Mouse (Mus musculus) small intestine, adult 2 months (tissue): Measurements from ENCODE around the gene Krtcap2. TPM values are rescaled to one million over a fixed set of nuclear protein-coding genes. Genes with fewer than 3 reads are reported as not detected.

Experiments
- H3K27ac ChIP-seq: fragments of 200-500 bp; 2 replicates; pipeline ENCODE4 v1.5.1; 2012; ENCODE audit warnings: low read depth, low read length, control low read depth, inconsistent platforms; ENCODE audit not compliant: insufficient read depth
- H3K27me3 ChIP-seq: fragments of 200-500 bp; 2 replicates; pipeline ENCODE4 v1.6.1; 2012; ENCODE audit warnings: mild to moderate bottlenecking, moderate library complexity, low read length, inconsistent platforms; ENCODE audit not compliant: control insufficient read depth, insufficient read depth
- H3K36me3 ChIP-seq: fragments of 200-500 bp; 2 replicates; pipeline ENCODE4 v1.6.1; 2012; ENCODE audit warnings: mild to moderate bottlenecking, low read length, control low read depth, inconsistent platforms; ENCODE audit not compliant: control insufficient read depth, insufficient read depth
- H3K4me1 ChIP-seq: fragments of 200-500 bp; 2 replicates; pipeline ENCODE4 v1.6.1; 2012; ENCODE audit warnings: low read length, inconsistent platforms, mixed read lengths; ENCODE audit not compliant: control insufficient read depth, insufficient read depth, insufficient read length
- H3K4me3 ChIP-seq: fragments of 200-500 bp; 2 replicates; pipeline ENCODE4 v1.5.1; 2012; ENCODE audit warnings: low read depth, mild to moderate bottlenecking, control low read depth, inconsistent platforms, low read length, moderate library complexity
- CTCF ChIP-seq: fragments of 200-500 bp; IDR thresholded peaks from 2 replicates; pipeline ENCODE4 v1.5.1; 2012; ENCODE audit warnings: low read depth, mild to moderate bottlenecking, control low read depth, inconsistent platforms, low read length, moderate library complexity, mixed read lengths; ENCODE audit not compliant: insufficient replicate concordance, insufficient read length; ENCODE audit errors: extremely low read depth
- POLR2A ChIP-seq: fragments of 200-500 bp; IDR thresholded peaks from 2 replicates; pipeline ENCODE4 v1.6.1; 2012; ENCODE audit warnings: low read depth, mild to moderate bottlenecking, control low read depth, inconsistent platforms, low read length, moderate library complexity
- WGBS: fragments of 180-500 bp; shearing (Covaris S2); methylation state at CpG from one replicate; pipeline ENCODE4 v1.1.7; 2018; 5-methylcytosine and 5-hydroxymethylcytosine counted together
- polyA plus RNA-seq: library from polyadenylated mRNA; depleted of rRNA; stranded (reverse); fragments of >200 nt; gene quantifications from 2 replicates; pipeline ENCODE4 v1.2.3, GENCODE M21; 2012; rRNA removed

The Krtcap2 gene
- polyA plus RNA-seq, result 120 and 182 TPM in 2 replicates

DNA sequence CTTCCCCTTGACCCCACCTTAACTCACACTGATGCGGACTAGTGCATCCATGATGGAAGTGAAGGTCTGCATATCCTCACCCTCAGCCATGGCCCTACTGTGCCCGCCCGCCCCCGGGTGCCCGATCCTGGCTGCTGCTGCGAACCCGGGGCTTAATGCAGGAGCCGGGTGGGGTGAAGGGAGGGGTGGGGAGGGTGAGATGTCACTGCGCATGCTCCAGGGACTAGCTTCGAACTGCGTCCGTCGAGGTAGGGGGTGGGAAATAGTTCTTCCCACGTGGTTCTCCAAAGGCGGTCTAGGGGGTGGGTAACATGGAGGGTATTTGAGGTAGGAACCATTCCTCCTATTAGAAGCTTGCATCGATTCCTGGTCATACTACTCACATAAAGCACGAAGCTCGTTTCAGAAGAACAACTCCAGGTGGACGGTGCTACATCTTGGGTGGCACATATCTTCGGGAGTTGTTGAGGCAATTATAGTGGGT, at the start of gene Krtcap2:
TSS of gene Krtcap2 (plus strand) at position 279 of the 484 bp plus-strand sequence.
- 4% methylated on average over 20 of the region's 20 CpGs for WGBS
- no peaks in the 10 kb centered on the region for H3K27me3 ChIP-seq
- peaks cover 13% of the 10 kb centered on the region for H3K4me1 ChIP-seq
- TF ChIP-seq CTCF (no peak; the same call in 1 of the 2 replicates), POLR2A (no peak)
- H3K4me3 ChIP-seq, result peak within 1 kb of the TSS; percentile 84
- H3K27ac ChIP-seq, result peak within 1 kb of the TSS; percentile 57
- H3K36me3 ChIP-seq, result peaks cover 6% of the 10 kb centered on the region; the same call in 1 of the 2 replicates

DNA sequence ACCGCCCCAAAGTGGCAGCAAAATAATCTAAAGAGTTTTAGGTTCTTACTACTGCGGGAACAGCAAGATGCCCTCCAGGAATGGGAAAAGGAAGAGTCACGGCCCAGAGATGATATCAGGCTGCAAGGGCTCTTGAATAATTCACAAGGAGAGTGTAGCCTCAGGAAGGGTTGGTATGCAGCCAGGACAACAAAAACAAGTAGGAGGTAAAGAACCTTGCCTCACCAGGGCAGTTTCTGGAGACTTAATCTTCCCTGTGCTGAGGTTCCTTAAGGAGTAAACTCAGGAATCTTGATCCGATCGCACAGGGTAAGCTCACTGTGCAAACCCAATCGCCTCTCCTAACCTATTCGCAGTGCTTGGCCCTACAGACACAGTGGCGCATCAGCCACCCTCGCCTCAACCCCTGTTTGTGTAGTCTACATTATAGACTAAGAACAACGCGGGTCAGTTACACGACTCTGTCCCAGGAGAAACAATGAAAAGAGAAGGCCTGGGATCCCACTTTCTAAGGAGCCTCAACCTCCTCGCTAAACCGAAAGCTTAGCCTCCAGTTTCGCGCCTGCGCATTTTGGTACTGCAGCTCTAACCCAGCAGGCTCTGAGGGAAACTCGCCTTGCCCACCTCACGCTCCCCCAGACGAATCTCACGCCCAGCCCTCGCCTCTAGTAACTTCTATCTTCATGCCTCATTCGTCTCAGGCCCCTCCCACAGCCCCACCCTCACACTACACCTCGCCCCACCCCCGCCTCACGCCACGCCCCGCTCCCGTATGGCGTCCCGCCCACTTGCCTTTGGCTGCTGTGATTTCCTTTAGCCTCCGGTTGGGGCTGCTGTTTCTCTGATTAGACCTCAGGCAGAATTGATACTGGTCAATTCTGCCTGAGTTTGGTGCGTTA, 49.5 kb upstream of the Krtcap2 start:
- 7% methylated on average over 33 of the region's 33 CpGs for WGBS

DNA sequence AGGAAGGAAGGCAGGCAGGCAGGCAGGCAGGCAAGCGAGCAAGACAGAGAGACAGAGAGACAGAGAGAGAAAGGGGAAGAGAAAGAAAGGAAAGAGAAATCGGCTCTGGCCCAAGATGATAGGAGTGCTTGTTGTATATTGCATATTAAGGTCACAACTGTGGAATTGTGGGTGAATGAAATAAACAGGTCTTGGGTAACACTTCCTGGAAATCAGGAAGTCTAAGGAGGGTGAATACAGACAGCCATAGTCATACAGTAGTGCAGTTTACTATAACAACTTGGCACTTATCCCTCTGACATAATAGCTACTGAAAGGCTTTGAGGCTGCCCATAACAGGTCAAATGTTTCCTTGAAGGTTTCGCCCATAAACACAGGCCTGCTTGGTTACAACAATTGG, 45.9 kb upstream of the Krtcap2 start:
- no peaks in the 10 kb centered on the region for H3K27me3 ChIP-seq
- 68% methylated on average over 3 of the region's 3 CpGs for WGBS

More for the DNA sequence above, 49.5 kb upstream of the Krtcap2 start:
- TF ChIP-seq CTCF (peak; percentile 51; the same call in 1 of the 2 replicates), POLR2A (peak; percentile 51; the same call in 1 of the 2 replicates)
- Histone ChIP-seq H3K4me3 (peak overlapping the region; percentile 61), H3K4me1 (peaks cover 5% of the 10 kb centered on the region; the same call in 1 of the 2 replicates), H3K27me3 (no peaks in the 10 kb centered on the region), H3K36me3 (no peaks in the 10 kb centered on the region), H3K27ac (peak overlapping the region; percentile 65)

DNA sequence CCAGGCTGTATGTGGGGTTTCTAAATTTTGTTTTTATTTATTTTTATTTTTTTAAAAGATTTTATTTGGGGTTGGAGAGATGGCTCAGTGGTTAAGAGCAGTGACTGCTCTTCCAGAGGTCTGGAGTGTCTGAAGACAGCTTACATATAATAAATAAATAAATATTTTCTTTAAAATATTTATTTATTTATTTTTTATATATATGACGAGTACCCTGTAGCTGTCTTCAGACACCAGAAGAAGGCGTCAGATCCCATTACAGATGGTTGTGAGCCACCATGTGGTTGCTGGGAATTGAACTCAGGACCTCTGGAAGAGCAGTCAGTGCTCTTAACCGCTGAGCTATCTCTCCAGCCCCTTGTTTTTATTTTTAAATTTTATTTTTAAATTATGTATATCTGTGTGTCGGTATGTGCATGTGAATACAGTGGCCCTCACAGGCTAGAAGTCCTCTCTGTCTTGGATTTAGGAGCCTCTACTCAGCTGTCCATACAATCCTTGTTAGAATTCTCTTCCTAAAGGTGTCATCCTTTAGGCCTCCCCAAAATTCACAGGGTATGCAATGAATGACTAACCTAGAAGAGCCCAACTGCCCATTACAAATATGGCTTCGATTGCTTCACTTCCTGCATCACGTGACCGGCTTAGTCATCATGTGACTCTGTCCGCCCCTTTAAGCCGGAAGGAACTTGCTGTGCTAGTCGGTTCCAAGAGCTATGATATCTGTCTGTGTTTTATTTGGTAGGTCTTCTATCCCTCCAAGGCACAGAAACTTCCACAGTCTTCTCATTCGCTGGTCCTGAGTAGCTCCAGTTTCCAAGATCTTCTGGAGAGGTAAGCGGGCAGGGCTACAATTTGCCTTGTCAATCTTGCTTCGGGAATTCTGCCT, 43.3 kb upstream of the Krtcap2 start, which contains the start of gene Gba:
TSS of gene Gba (plus strand) at position 676 of the 889 bp plus-strand sequence.
- WGBS, result 19% methylated on average over 13 of the region's 13 CpGs
- peak within 1 kb of the TSS; percentile 61 for H3K4me3 ChIP-seq
- H3K36me3 ChIP-seq, result peaks cover 33% of the 10 kb centered on the region
- H3K27me3 ChIP-seq, result no peaks in the 10 kb centered on the region
- peak within 1 kb of the TSS; percentile 36; the same call in 1 of the 2 replicates for H3K27ac ChIP-seq
- TF ChIP-seq CTCF, result no peak
- TF ChIP-seq POLR2A, result no peak
- peaks cover 4% of the 10 kb centered on the region; the same call in 1 of the 2 replicates for H3K4me1 ChIP-seq

More for the DNA sequence above, 45.9 kb upstream of the Krtcap2 start:
- TF ChIP-seq POLR2A, result no peak
- no peak for TF ChIP-seq CTCF
- Histone ChIP-seq H3K36me3 (peaks cover 8% of the 10 kb centered on the region; the same call in 1 of the 2 replicates), H3K4me1 (peaks cover 8% of the 10 kb centered on the region; the same call in 1 of the 2 replicates), H3K27ac (no peak overlapping the region), H3K4me3 (no peak overlapping the region)

DNA sequence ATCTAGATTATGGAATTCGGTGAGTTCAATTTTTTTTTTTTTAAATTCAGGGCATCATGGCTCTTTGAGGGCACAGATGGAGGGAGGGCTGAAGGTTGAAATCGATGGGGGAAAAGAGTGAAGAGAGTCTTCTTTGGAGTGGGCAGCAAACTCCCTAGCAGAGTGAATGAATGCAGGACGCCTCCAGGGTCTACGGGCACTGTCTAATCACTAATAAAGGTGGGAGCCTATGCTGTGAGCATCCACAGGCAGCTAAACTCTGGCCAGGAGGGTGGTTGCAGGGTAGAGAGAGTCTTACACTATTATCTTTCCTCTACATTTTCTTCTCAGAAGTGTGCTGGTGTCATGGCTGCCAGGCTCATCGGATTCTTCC, 42.6 kb upstream of the Krtcap2 start:
- TF ChIP-seq POLR2A (no peak), CTCF (no peak)
- H3K27ac ChIP-seq, result peak overlapping the region; percentile 36; the same call in 1 of the 2 replicates
- 18% methylated on average over 5 of the region's 5 CpGs for WGBS

DNA sequence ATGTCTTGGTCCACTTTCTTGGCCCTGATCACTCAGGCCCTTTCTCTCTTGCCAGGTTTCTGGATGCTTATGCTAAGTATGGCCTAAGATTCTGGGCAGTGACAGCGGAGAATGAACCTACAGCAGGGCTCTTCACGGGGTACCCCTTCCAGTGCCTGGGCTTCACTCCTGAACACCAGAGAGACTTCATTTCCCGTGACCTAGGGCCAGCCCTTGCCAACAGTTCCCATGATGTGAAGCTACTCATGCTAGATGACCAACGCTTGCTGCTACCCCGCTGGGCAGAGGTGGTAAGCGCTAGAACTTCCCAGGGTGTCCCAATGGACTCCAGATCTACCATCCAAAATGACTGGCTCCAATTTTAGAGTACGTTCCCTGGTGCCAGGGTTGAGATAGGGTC, 39.7 kb upstream of the Krtcap2 start:
- peaks cover 63% of the 10 kb centered on the region for H3K36me3 ChIP-seq
- no peaks in the 10 kb centered on the region for H3K27me3 ChIP-seq
- H3K27ac ChIP-seq, result no peak overlapping the region
- no peak overlapping the region for H3K4me3 ChIP-seq
- TF ChIP-seq CTCF, result no peak
- no peak for TF ChIP-seq POLR2A
- peaks cover 4% of the 10 kb centered on the region; the same call in 1 of the 2 replicates for H3K4me1 ChIP-seq
- WGBS, result 94% methylated on average over 7 of the region's 7 CpGs

More for the DNA sequence above, 42.6 kb upstream of the Krtcap2 start:
- Histone ChIP-seq H3K4me1 (peaks cover 4% of the 10 kb centered on the region; the same call in 1 of the 2 replicates), H3K36me3 (peaks cover 40% of the 10 kb centered on the region), H3K27me3 (no peaks in the 10 kb centered on the region), H3K4me3 (peak overlapping the region; percentile 61)
